Mouse (Mus musculus) lung, adult 2 months (tissue): Measurements from ENCODE around the gene Ilf3.

Experiments
- CTCF ChIP-seq: fragments of 200-500 bp; IDR thresholded peaks from 2 replicates; pipeline ENCODE4 v1.5.1; 2011; ENCODE audit warnings: mild to moderate bottlenecking, low read length, control low read depth; ENCODE audit not compliant: insufficient read depth
- POLR2A ChIP-seq: fragments of 200-500 bp; IDR thresholded peaks from 2 replicates; pipeline ENCODE4 v1.6.1; 2011; ENCODE audit warnings: low read depth, mild to moderate bottlenecking, control low read depth, low read length, borderline replicate concordance; ENCODE audit errors: extremely low read depth

- no peak for TF ChIP-seq POLR2A
- no peak for TF ChIP-seq CTCF
These were observed 15.0 kb upstream of the Ilf3 start for GRCm38 (mm10) chr9:21352463-21353372.
